Comparison of ENCODE assay signal across 10 mouse cellular contexts in genomic region chr10:81553232-81553631, GRCm38 (mm10). TPM values are rescaled to one million over a fixed set of nuclear protein-coding genes. Genes with fewer than 3 reads are reported as not detected.
A peak's percentile ranks its signal among the peaks of the same experiment; 100 is the strongest.
DNase-seq lines count a peak whose midpoint lies in the region; ATAC-seq and TF ChIP-seq lines count a peak whose summit lies in the region.
"Had no signal": no experiment of that assay in that cellular context is flagged by ENCODE, and none has a peak within 500 bp of the region (broad histone marks: within the 10 kb centered on the region; RNA-seq: fewer than 3 reads in every experiment).

No protein-coding gene starts in this region.

- ATAC-seq in granulocyte monocyte progenitor cell, adult 5-6 weeks (replicated peaks; ENCODE audit: poor library complexity, severe bottlenecking) = no peak
- ATAC-seq: intestine, embryonic 16.5 days had no signal

- TF ChIP-seq POLR2A in brain, embryonic 14.5 days (IDR thresholded peaks at IDR 0.05; ENCODE audit: borderline replicate concordance, extremely low read depth, insufficient read depth, insufficient read length, poor library complexity, severe bottlenecking) = no peak

- peak; percentile 55 for TF ChIP-seq CTCF in brain, embryonic 14.5 days (IDR thresholded peaks at IDR 0.05; ENCODE audit: borderline replicate concordance, extremely low read depth, insufficient read depth, insufficient read length)

- peak; percentile 50 for DNase-seq in heart, postnatal 4 days
- no peak for DNase-seq in heart, adult 18-20 months
- DNase-seq in spleen, postnatal 4 days (ENCODE audit: low spot score in 2 of 2) = peak; percentile 55 to 82
- no peak for DNase-seq in spleen, adult 18-20 months
- DNase-seq in brain, embryonic 14.5 days (ENCODE audit: low read depth) = no peak
- peak; percentile 67 for DNase-seq in testis, postnatal 14 days (ENCODE audit: low spot score)
- DNase-seq in left cerebral cortex, adult 11 months (ENCODE audit: low spot score) = no peak
- DNase-seq: gastrocnemius, postnatal 14 days had no signal

RNA-seq across cellular contexts. Expression of gene Aes, which starts 6.1 kb away (rescaled TPM):
- total RNA-seq in heart, postnatal 4 days (2021) = 100 to 1,000 TPM; 821 to 843 TPM
- total RNA-seq in heart, adult 18-20 months (2021) = 1,000 to 10,000 TPM; 1,011 to 1,083 TPM
- polyA plus RNA-seq in brain, embryonic 14.5 days (2012; rRNA removed) = 568 and 696 TPM in 2 replicates
- total RNA-seq in granulocyte monocyte progenitor cell, adult 5-6 weeks (2014; fragmentation: Nextera tagmentation) = 216 and 220 TPM in 2 replicates
- total RNA-seq in granulocyte monocyte progenitor cell, adult 5-6 weeks (2017) = 151 and 250 TPM in 2 replicates

RNA-seq across cellular contexts. Expression of gene Gna11, which starts 8.2 kb away (rescaled TPM):
- total RNA-seq in heart, postnatal 4 days (2021) = 10 to 100 TPM; 58.5 to 62.7 TPM
- 10 to 100 TPM; 47.8 to 49.8 TPM for total RNA-seq in heart, adult 18-20 months (2021)
- 110 and 115 TPM in 2 replicates for polyA plus RNA-seq in brain, embryonic 14.5 days (2012; rRNA removed)
- 17.0 and 25.7 TPM in 2 replicates for total RNA-seq in granulocyte monocyte progenitor cell, adult 5-6 weeks (2014; fragmentation: Nextera tagmentation)
- 4.9 and 6.4 TPM in 2 replicates for total RNA-seq in granulocyte monocyte progenitor cell, adult 5-6 weeks (2017)

RNA-seq across cellular contexts. Expression of gene Tle2, which starts 21.1 kb away (rescaled TPM):
- 10 to 100 TPM; 15.3 to 17.1 TPM for total RNA-seq in heart, postnatal 4 days (2021)
- total RNA-seq in heart, adult 18-20 months (2021) = 1 to 10 TPM; 4.7 to 7.1 TPM
- polyA plus RNA-seq in brain, embryonic 14.5 days (2012; rRNA removed) = 82.1 and 123 TPM in 2 replicates
- total RNA-seq in granulocyte monocyte progenitor cell, adult 5-6 weeks (2014; fragmentation: Nextera tagmentation) = 4.4 and 5.0 TPM in 2 replicates
- total RNA-seq in granulocyte monocyte progenitor cell, adult 5-6 weeks (2017) = 0.17 and 2.4 TPM in 2 replicates

RNA-seq across cellular contexts. Expression of gene Gna15, which starts 29.2 kb away (rescaled TPM):
- under 1 TPM; 0.48 to 0.56 TPM for total RNA-seq in heart, postnatal 4 days (2021)
- total RNA-seq in heart, adult 18-20 months (2021) = 1 to 10 TPM; 1.4 to 1.5 TPM
- polyA plus RNA-seq in brain, embryonic 14.5 days (2012; rRNA removed) = 0.95 and 1.1 TPM in 2 replicates
- total RNA-seq in granulocyte monocyte progenitor cell, adult 5-6 weeks (2014; fragmentation: Nextera tagmentation) = 30.0 and 31.7 TPM in 2 replicates
- 23.8 and 34.6 TPM in 2 replicates for total RNA-seq in granulocyte monocyte progenitor cell, adult 5-6 weeks (2017)

RNA-seq across cellular contexts. Expression of gene Tle6, which starts 47.6 kb away (rescaled TPM):
- total RNA-seq in heart, postnatal 4 days (2021) = 10 to 100 TPM in 1 of 2 experiments, 1 to 10 TPM in 1; 7.2 to 10.6 TPM
- total RNA-seq in heart, adult 18-20 months (2021) = 10 to 100 TPM in 1 of 2 experiments, 1 to 10 TPM in 1; 7.9 to 11.1 TPM
- polyA plus RNA-seq in brain, embryonic 14.5 days (2012; rRNA removed) = 5.3 and 8.2 TPM in 2 replicates
- total RNA-seq in granulocyte monocyte progenitor cell, adult 5-6 weeks (2014; fragmentation: Nextera tagmentation) = 22.2 and 26.0 TPM in 2 replicates
- total RNA-seq in granulocyte monocyte progenitor cell, adult 5-6 weeks (2017) = 4.9 and 7.9 TPM in 2 replicates

Comparison
In these comparisons a context has a peak if more than half of its experiments do, and no peak if none do; other contexts are left out.
1. DNase-seq: peak in heart, postnatal 4 days (single experiment), spleen, postnatal 4 days (2 of 2) and testis, postnatal 14 days (single experiment); none in heart, adult 18-20 months (0 of 2), spleen, adult 18-20 months (0 of 2), brain, embryonic 14.5 days (single experiment) and left cerebral cortex, adult 11 months (single experiment).